Mouse (Mus musculus) kidney, adult 18-20 months (tissue): ENCODE data around the gene Atp5f1.
A peak's percentile ranks its signal among the peaks of the same experiment; 100 is the strongest.

Experiments
- DNase-seq: peaks from one replicate; pipeline ENCODE4 v3.0.0; 2021

Gene Atp5f1

DNA sequence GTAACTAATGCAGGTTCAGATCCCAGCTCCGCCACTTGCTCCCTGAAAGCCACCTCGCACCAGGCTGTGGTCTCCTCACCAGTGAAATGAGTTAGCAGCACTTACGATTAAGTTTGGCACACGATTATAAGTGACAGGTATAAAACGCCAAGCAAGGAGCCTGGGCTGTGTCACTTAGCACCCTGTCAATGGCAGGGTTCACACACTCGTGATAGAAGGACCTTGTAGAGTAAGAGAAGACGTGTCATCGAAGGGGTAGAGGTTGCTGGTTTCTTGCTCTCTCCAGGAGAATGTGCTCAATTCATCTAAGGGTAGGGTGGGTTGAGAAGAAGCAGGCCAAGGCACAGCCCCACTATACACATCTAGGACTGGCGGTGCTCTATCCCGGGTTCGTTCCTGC lies 61.0 kb downstream of the Atp5f1 start:
- no peak for DNase-seq

DNA sequence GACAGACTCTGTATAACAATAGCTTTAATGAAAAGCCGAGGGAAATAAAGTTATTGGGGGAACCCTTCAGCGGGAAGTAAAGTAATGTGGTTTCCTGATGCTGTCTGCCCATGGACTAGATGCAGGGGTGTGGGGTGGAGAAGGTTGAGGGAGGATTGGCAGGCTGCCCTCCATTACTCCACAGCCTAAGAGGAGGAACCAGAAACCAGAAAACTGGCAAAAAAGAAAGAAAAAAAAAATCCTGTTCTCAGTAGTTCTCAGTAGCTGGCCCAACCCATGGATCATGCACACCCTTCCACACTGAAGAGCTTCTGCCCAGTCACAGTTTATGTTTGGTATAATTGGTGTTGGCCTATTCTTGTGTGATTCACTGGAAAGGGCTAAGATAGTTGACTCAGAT lies 61.6 kb downstream of the Atp5f1 start:
- DNase-seq, result no peak

DNA sequence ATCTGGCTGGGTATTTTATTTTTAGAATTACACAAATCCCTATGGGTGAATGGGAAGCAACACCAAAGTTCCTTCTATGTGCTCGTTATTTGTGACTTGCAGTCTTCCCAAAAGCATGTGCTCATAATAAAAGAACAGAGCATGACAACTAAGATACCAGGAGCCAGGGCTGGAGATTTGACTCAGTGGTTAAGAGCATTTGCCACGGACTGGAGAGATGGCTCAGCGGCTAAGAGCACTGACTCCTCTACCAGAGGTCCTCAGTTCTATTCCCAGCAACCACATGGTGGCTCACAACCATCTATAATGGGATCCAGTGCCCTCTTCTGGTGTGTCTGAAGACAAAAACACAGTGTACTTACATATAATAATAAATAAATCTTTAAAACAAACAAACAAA lies 63.1 kb downstream of the Atp5f1 start:
- no peak for DNase-seq

DNA sequence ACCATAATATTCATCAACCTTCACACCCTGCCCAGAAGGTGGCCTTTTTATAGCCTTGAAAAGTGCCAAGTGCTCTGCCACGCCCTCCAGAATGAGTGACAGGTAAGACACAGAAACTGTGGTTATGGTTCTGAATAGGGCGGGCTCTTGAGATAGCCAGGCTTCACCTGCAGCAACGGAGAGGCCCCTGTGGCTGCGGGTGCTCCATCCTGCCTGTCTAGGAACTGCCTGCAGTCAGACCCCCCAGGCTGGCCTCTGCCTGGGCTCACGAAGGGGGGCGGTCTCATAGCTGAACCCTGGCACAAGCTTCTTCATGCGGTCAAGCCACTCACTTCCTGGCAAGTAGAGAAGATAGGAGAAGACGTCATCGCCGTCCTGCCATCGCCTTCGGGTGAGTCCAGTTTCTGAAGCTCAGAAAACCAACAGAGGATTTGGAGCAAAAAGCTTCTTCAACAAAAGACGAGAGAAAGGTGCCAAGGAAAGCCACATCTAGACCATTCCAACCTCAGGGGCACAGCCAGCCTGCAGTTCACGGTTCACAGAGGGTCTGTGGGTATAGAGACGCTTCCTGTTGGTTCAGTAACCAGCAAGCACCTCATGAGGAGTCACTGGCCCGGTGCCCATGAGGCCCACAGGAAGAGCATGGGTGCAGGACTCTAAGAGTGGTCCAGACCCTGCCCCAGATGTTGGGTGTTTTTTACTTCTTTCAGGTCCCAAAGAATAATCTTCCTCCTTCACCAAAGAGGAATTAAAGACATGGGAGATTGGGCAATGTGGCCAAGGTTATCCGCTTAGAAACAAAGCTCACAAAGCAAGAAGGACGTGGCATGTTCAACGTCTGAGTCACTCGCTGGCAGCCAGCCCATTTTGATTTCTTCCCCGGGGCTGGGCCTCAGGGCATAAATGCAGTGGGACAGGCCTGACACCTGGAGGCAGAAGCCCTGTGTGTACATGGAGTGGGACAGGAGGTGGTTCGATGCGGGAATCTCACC lies 65.0 kb downstream of the Atp5f1 start:
- peak; percentile 79 for DNase-seq

DNA sequence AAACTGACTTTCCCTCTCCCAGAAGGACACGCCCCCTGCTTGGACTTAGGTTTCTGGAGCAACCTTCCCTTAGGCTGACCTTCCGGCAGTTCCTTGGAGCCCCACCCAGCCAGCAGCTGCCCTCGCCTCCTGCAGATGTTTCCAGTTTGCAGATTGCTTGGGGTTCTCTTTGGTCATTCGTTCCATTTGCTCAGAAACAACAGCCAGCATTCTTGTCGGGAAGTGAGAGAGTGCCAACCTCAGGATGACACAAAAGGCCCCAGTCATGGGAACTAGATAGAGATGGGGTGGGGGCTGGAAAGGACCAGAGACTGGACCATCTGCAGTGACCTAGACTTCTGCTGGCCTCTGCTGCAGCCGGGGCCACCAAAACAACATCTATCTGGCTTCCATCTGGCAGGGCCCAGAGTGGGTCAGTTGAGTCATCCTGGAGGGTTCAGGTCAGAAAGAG lies 65.9 kb downstream of the Atp5f1 start:
- DNase-seq, result no peak
